Mouse (Mus musculus): ENCODE results near the gene Pla2g4a. TPM values are rescaled to one million over a fixed set of nuclear protein-coding genes. Genes with fewer than 3 reads are reported as not detected.

Gene Pla2g4a
- total RNA-seq (2018; cell fraction: chromatin; rRNA removed), result 100 to 1,000 TPM in 1 of 26 experiments, 10 to 100 TPM in 25; 14.3 to 102 (median 37.1) TPM
- 10 to 100 TPM in 13 of 26 experiments, 1 to 10 TPM in 13; 5.8 to 29.1 (median 13.8) TPM for total RNA-seq (2018; cell fraction: cytosol; rRNA removed)
- total RNA-seq (2018; cell fraction: nucleus; rRNA removed), result 10 to 100 TPM in 24 of 26 experiments, 1 to 10 TPM in 2; 8.6 to 43.6 (median 27.8) TPM
- polyA plus RNA-seq (2018), result 7.9 to 21.6 TPM (median 8.8 TPM) in 3 replicates

- WGBS (ENCODE audit: missing documents), result 3% methylated on average over 15 of the region's 15 CpGs
- H3K79me2 ChIP-seq (ENCODE audit: inconsistent target), result peaks cover 48% of the 10 kb centered on the region
Measured at GRCm38 (mm10) chr1:149960734-149961424, at the start of gene Pla2g4a. Gene Pla2g4a (minus strand): TSS chr1:149961290.

GRCm38 (mm10) chr1:150010629-150010979, 49.5 kb upstream of the Pla2g4a start:
- H3K79me2 ChIP-seq (ENCODE audit: inconsistent target), result no peaks in the 10 kb centered on the region
- 96% methylated on average over 3 of the region's 4 CpGs for WGBS (ENCODE audit: missing documents)

More at GRCm38 (mm10) chr1:149960734-149961424, at the start of gene Pla2g4a:
- H3K27ac ChIP-seq, result peak within 1 kb of the TSS; percentile 92
- H3K36me3 ChIP-seq (ENCODE audit: inconsistent target), result no peaks in the 10 kb centered on the region
- H3K4me3 ChIP-seq (ENCODE audit: inconsistent target), result peak within 1 kb of the TSS; percentile 86

DNA sequence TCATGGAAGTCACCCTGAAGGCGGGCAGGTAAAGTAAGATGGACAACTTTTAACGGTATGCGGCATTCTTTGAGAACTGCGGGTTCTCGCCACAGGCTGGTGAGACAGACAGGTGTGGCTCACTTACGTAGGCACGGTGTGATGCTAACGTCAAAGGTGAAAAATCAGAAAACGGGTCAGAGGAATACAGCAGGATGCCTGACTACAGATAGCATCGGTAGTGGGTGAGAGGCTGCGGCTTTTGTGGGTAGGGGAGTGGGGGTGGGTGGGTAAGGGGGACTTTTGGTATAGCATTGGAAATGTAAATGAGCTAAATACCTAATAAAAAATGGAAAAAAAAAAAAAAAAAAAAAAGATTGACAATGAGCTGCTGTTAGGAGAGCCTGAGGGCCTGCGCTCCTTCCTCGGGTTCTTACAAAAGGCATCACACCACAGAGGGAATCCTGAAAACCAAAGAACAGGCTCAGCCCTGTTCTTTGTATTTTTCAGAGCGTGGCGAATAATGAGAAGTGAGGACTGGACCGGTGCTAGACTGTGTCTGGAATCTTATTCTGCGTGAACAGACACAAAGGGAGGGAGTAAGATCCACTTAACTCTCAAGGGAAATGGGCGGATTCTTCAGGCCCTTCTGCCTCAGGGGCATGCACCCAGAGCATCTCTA, 49.0 kb upstream of the Pla2g4a start:
- H3K79me2 ChIP-seq (ENCODE audit: inconsistent target), result no peaks in the 10 kb centered on the region
- 95% methylated on average over 16 of the region's 18 CpGs for WGBS (ENCODE audit: missing documents)
- no peaks in the 10 kb centered on the region for H3K36me3 ChIP-seq (ENCODE audit: inconsistent target)
- no peak overlapping the region for H3K27ac ChIP-seq
- no peak overlapping the region for H3K4me3 ChIP-seq (ENCODE audit: inconsistent target)

More at GRCm38 (mm10) chr1:150010629-150010979, 49.5 kb upstream of the Pla2g4a start:
- no peak overlapping the region for H3K27ac ChIP-seq
- H3K36me3 ChIP-seq (ENCODE audit: inconsistent target), result no peaks in the 10 kb centered on the region
- H3K4me3 ChIP-seq (ENCODE audit: inconsistent target), result no peak overlapping the region

DNA sequence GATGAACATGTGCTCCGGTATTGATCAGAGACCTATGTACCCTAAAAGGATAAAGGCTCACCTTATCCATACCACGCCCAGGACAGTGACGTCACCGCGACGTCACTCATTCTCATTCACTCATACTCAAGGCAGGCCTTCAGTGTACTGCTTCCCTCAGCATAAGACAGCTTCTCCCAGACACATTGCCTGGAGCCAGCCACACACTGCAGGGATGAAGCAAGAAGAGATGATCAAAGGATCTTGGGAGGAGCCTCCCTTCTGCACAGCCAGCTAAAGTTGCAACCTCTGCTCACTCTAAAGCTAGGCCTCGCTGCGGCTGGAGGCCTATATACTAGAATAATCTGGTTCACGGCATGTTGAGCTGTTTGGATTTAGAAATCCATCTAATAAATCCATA, 48.0 kb upstream of the Pla2g4a start:
- whole genome bisulfite sequencing (ENCODE audit: missing documents), result 98% methylated on average over 7 of the region's 9 CpGs
- H3K79me2 ChIP-seq (ENCODE audit: inconsistent target), result no peaks in the 10 kb centered on the region

DNA sequence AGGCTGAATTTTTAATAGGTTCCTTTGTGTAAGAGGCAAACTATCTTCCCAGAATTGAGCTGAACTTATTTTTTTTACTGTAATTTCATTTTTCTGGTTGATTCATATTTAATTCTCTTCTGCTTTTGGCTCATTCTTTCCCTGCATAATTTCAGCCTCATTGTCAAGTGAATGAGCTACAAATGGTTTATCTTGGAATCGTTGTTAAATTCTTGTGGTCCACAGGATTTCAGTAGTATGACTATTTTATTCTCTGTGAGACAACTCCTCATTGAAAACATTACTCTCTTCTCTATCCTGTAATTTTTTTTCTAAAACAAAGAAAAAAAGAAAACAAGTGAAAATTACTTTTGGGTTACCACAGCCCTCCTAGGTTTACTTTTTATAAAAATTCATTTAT, 14.5 kb upstream of the Pla2g4a start:
- 90% methylated on average over 1 of the region's 1 CpGs for WGBS (ENCODE audit: missing documents)

More for the DNA sequence above, 48.0 kb upstream of the Pla2g4a start:
- Histone ChIP-seq H3K36me3 (ENCODE audit: inconsistent target) (no peaks in the 10 kb centered on the region), H3K27ac (no peak overlapping the region), H3K4me3 (ENCODE audit: inconsistent target) (no peak overlapping the region)

DNA sequence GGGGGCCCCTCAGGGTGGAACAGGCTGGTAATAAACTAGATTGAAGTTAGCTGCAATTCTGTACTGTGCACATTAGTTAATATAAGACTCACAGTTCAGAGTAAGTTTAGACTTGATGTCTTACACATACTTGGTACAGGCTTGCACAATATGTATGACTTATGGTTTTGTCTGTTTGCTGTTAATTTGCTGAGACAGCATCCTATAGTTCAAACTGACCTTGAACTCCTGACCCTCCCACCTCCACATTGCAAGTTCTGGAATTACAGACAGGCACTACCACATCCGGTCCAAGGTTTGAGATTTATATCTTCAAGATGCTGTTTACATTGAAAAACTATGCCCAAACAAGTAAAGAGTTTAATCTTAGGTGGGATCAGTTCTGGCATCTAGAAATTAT, 4.7 kb upstream of the Pla2g4a start:
- Histone ChIP-seq H3K79me2 (ENCODE audit: inconsistent target) (no peaks in the 10 kb centered on the region), H3K27ac (no peak overlapping the region), H3K4me3 (ENCODE audit: inconsistent target) (no peak overlapping the region), H3K36me3 (ENCODE audit: inconsistent target) (no peaks in the 10 kb centered on the region)
- 75% methylated on average over 1 of the region's 1 CpGs for WGBS (ENCODE audit: missing documents)

More for the DNA sequence above, 14.5 kb upstream of the Pla2g4a start:
- no peaks in the 10 kb centered on the region for H3K36me3 ChIP-seq (ENCODE audit: inconsistent target)
- H3K79me2 ChIP-seq (ENCODE audit: inconsistent target), result no peaks in the 10 kb centered on the region
- no peak overlapping the region for H3K27ac ChIP-seq
- no peak overlapping the region for H3K4me3 ChIP-seq (ENCODE audit: inconsistent target)

DNA sequence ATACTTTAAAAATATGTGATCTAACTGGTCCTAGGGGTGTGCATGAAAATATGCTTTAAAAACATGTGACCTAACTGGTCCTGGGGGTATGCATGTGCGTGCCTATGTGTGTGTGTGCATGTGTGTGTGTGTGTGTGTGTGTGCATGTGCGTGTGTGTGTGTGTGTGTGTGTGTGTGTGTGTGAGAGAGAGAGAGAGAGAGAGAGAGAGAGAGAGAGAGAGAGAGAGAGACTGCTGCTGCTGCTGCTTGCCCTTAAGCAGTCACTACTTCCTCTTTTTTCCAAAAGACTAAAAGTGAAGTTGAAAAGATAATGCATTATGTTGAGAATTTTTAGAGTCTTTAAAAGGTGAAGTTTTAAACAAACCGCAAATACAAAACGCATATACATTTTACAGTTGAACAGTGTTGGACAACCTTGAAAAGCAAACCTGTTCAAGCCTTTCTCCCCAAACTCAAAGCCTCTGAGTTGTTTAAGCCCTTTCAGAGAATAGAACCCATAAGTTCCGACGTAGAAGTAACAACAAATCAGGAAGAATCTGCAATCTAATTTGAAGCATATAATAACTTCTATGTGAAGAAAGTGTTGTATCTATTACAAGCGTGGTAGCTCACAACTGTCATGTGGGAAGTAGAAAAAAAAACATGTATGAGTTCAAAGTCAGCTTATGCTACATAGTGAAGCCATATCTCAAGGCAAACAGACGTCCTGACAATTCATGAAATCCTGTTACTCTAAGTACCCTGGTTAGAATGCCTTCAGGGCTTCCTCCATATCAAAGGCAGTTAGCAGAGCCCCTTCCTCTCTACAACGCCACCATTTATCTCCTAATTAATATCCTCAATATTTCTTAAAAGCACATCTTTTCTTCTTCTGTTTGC, 574 bp upstream of the Pla2g4a start:
- Histone ChIP-seq H3K79me2 (ENCODE audit: inconsistent target) (peaks cover 40% of the 10 kb centered on the region), H3K4me3 (ENCODE audit: inconsistent target) (peak overlapping the region; percentile 86), H3K36me3 (ENCODE audit: inconsistent target) (no peaks in the 10 kb centered on the region), H3K27ac (peak overlapping the region; percentile 92)
- 15% methylated on average over 8 of the region's 9 CpGs for WGBS (ENCODE audit: missing documents)

GRCm38 (mm10) chr1:149960251-149960650, 839 bp downstream of the Pla2g4a start:
- H3K79me2 ChIP-seq (ENCODE audit: inconsistent target), result peaks cover 50% of the 10 kb centered on the region
- no peaks in the 10 kb centered on the region for H3K36me3 ChIP-seq (ENCODE audit: inconsistent target)
- H3K27ac ChIP-seq, result peak overlapping the region; percentile 92
- peak overlapping the region; percentile 86 for H3K4me3 ChIP-seq (ENCODE audit: inconsistent target)
- 72% methylated on average over 4 of the region's 4 CpGs for WGBS (ENCODE audit: missing documents)

DNA sequence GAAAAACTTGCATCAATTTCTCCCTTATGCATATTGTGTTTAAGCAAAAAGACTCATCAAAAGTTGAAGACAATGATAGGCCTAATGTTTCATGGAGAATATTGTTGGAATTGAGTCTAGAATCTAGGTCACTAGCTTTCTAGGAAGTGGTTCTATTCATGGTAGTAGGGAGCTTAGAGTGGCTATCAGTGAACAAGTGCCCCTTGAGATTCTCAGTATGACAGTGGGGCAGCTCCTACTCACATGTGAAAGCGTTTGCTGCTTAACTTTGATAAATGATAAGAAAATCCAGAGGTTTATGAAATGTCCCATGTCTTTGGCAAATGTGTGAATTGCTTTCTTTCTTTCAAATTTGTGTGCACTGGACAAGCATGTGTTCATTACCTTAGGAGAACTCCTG, 2.0 kb downstream of the Pla2g4a start:
- Histone ChIP-seq H3K4me3 (ENCODE audit: inconsistent target) (no peak overlapping the region), H3K27ac (no peak overlapping the region), H3K79me2 (ENCODE audit: inconsistent target) (peaks cover 61% of the 10 kb centered on the region), H3K36me3 (ENCODE audit: inconsistent target) (no peaks in the 10 kb centered on the region)
- WGBS (ENCODE audit: missing documents), result 29% methylated on average over 1 of the region's 1 CpGs

DNA sequence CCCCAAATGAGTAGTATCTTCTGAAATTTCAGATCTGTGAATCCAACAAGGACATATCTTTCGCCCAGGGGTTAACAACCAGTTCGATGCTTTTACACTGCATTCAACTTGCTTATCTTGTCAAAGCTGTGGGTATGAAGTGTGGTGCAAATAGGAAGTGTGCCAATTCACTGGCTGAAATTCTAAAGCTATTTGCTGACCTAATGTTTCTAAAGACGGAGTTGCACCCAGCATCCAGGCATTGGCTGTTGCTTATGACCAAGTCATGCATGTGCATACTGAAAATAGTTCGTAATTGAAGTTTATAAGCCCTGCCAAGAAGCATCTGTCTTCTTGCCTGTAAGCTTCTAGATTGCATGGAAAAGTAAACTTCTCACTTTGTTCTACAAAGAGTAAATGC, 5.6 kb downstream of the Pla2g4a start:
- WGBS (ENCODE audit: missing documents), result 19% methylated on average over 4 of the region's 4 CpGs

DNA sequence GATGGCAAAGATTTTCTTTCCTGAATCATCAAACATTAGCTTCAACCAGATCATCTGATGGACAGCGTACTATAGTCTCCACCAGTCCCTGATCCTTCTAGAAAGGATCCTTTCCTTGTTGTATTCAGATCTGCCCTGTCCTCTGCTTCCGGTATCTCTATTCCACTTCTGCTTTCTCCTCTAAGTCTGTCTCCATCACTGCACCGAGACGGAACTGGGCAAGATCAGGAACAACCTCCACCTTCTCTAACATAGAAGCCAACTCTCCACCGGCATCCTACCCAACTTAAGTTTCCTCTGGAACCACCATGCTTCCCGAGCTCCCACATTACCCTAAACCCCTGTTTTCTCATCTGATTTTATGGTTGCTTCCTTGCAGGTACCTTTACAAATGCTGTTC, 7.1 kb downstream of the Pla2g4a start:
- H3K36me3 ChIP-seq (ENCODE audit: inconsistent target), result no peaks in the 10 kb centered on the region
- H3K4me3 ChIP-seq (ENCODE audit: inconsistent target), result no peak overlapping the region
- peaks cover 90% of the 10 kb centered on the region for H3K79me2 ChIP-seq (ENCODE audit: inconsistent target)
- H3K27ac ChIP-seq, result peak overlapping the region; percentile 37
- 14% methylated on average over 4 of the region's 6 CpGs for WGBS (ENCODE audit: missing documents)

More for the DNA sequence above, 5.6 kb downstream of the Pla2g4a start:
- H3K27ac ChIP-seq, result peak overlapping the region; percentile 37
- H3K36me3 ChIP-seq (ENCODE audit: inconsistent target), result no peaks in the 10 kb centered on the region
- peaks cover 90% of the 10 kb centered on the region for H3K79me2 ChIP-seq (ENCODE audit: inconsistent target)
- no peak overlapping the region for H3K4me3 ChIP-seq (ENCODE audit: inconsistent target)

DNA sequence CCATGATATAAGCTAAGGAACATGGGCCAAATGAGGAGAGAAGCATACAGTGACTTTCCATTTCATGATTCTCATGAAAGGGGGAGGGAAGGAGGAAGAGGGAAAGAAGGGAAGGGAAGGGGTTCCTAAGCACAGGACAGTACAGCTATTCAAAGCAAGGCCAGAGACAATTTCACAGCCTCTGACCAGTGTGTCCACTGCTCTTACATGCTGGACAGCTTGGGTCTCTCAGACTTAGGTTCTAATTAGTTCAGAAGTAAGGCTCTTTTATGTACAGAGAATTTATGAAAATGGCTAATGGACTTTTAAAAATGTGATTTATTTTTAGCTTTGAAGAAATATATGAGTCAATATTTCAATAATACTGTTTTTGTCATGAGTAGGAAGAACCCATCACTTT, 9.0 kb downstream of the Pla2g4a start:
- H3K27ac ChIP-seq, result no peak overlapping the region
- H3K36me3 ChIP-seq (ENCODE audit: inconsistent target), result no peaks in the 10 kb centered on the region
- no peak overlapping the region for H3K4me3 ChIP-seq (ENCODE audit: inconsistent target)
- H3K79me2 ChIP-seq (ENCODE audit: inconsistent target), result peaks cover 83% of the 10 kb centered on the region

GRCm38 (mm10) chr1:149950656-149951055, 10.4 kb downstream of the Pla2g4a start:
- Histone ChIP-seq H3K36me3 (ENCODE audit: inconsistent target) (no peaks in the 10 kb centered on the region), H3K79me2 (ENCODE audit: inconsistent target) (peaks cover 81% of the 10 kb centered on the region), H3K27ac (peak overlapping the region; percentile 15), H3K4me3 (ENCODE audit: inconsistent target) (no peak overlapping the region)
- WGBS (ENCODE audit: missing documents), result 82% methylated on average over 3 of the region's 3 CpGs

DNA sequence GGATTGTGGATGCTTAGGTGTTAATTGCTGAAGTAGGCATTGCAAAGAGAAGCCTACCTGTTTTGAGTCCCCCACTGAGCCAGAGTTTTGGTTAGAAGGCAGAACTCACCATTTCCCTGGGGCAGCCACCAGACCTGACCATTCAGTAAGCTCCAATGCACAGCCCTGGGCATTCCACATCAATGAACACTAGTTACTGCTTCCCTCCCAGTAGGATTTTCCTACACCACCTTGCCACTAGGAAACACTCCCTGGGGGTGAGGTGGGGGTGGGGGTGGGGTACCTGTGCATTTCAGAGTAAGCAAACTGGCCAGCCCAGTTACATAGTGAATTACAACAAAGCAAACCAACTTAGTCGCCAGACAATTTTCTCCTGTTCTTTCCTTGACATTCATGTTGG, 10.8 kb downstream of the Pla2g4a start:
- H3K4me3 ChIP-seq (ENCODE audit: inconsistent target), result no peak overlapping the region
- 90% methylated on average over 1 of the region's 1 CpGs for WGBS (ENCODE audit: missing documents)
- peaks cover 84% of the 10 kb centered on the region for H3K79me2 ChIP-seq (ENCODE audit: inconsistent target)
- H3K27ac ChIP-seq, result peak overlapping the region; percentile 15
- no peaks in the 10 kb centered on the region for H3K36me3 ChIP-seq (ENCODE audit: inconsistent target)
